Mouse (Mus musculus): ENCODE results near the gene Sub1.

The Sub1 gene

DNA sequence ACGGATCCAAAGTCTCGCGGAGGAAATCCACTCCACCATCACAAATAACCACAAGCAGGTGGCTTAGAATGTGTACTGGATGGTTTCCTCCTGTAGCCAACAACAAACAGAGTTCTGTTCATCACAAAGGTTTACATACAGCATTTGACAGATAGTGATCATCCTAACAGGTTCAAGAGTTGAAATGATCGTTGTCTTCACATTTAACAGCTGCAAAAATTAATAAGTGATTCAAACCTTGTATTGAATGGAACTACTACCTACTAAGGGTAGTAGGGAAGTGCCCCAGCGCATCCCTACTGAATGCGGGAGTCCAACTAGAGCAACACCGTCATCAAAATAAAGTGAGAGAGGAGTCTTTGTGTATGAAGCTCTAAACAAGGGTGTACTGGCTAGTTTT, at the start of gene Sub1:
Gene Sub1, minus strand, starts transcription at position 101 of the 400 bp plus-strand sequence.
- DNase-seq (ENCODE audit: extremely low spot score, low spot score), result no peak

DNA sequence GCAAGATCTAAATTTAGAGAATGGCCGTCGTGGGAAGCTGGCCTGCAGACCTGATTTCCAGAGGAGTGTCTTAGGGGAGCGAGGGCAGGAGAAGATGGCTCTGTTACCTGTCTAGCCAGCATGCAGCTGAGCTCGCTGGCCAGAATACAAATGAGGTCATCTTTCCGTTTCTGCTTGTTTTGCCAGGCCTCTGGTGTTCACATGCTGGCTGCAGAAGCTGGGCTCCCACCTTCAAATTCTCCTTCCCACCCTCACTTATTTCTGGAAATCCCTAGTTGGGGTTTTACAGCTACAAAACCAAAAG, 43.6 kb upstream of the Sub1 start:
- no peak for DNase-seq (ENCODE audit: extremely low spot score, low spot score)

DNA sequence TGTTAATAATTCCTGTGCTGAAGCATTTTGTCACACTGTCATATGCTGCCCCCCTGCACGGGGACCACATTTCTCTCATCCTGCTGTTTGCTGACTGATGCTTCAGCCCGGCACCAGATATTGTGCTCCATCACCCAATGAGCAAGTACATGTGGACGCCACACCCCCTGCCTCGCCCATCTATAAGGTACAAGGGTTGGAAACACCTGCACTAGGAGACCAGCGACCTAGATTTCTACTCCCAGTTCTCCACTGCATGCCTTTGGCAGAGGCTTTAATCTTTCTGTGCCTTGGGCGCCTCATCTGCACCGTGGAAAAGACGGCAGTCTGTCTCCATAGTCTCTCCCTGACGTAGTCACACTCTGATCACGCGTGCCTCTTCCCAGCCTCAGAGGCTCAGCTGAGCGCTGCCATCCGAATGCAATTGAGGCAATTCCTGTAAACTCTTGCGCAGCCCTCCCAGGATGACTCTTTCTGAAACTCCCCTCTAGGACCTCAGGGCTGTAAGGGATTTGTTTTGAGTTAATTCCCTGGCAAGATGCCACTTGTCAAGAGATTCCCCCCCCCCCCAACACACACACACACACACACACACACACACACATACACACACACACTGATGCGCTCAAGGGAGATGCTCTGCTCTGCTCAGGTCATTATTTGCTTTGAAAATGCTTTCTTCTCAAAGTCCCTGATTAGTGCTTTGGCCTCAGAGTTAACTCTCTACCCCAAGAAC, 43.1 kb upstream of the Sub1 start:
- DNase-seq (ENCODE audit: extremely low spot score, low spot score), result no peak

DNA sequence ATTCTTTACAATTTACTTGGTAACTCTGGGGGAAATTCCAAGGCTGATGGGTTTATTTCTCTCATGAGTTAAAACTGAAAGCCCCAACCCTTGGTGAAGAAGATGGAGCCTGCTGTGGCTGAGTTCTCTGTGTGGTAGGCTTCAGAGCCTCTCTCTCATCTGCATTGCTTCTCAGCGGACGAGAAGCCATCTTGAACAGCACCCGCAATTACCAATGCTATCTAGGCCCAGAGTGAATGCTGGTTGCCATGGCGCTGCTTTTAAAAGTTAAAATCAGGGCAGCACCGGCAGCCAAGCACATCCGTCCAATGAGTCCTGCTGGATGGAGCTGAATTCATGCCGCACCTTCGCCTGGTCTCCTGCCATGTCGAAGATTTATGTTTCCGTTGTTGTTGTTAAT, 42.5 kb upstream of the Sub1 start:
- no peak for DNase-seq (ENCODE audit: extremely low spot score, low spot score)

DNA sequence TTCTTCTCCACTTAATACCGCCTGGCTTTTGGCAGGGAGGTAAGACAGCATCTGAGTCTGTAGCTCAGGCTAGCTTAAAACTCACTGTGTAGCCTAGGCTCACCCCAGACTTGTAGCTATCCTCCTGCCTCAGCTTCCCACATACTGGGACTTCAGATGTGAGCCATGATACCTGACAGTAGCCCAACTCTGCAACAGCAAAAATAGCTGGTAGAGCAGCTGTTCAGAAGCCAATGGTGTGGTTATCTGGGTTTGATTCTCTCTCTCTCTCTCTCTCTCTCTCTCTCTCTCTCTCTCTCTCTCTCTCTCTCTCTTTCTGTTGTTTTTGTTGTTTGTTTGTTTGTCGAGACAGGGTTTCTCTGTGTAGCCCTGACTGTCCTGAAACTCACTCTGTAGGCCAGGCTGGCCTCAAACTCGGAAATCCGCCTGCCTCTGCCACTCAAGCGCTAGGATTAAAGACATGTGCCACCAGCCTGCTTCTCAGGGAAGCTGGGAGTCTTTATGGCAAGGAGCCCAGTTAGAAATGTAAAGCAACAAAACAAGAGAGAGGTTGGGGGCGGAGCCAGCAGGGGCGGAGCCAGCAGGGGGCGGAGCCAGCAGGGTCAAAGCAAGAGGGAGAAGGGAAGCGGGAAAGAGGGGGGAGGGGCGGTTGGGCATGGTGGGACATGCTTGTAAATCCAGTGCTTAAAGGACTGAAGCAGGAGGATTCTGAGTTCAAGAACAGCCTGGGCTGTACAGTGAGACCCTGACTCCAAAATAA, 41.3 kb upstream of the Sub1 start:
- DNase-seq (ENCODE audit: extremely low spot score, low spot score), result peak; percentile 18

DNA sequence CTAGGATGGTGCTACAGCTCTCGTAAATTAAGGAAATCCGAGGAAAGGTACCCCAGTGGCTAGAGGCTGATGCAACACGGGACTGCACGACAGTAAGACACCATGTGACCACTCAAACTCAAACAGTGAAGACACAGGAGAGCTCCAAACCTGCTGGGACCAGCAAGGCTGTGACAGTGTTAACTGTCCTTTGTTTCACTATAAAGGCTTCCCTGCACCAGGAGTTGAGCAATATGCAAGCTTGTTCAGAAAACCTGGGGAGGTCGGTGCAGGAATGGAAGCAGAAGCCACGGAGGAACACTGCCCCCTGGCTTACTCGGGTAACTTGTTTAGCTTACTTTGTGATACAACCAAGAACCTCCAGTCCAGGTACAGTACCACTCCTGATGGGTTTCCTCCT, 40.4 kb upstream of the Sub1 start:
- DNase-seq (ENCODE audit: extremely low spot score, low spot score), result no peak

DNA sequence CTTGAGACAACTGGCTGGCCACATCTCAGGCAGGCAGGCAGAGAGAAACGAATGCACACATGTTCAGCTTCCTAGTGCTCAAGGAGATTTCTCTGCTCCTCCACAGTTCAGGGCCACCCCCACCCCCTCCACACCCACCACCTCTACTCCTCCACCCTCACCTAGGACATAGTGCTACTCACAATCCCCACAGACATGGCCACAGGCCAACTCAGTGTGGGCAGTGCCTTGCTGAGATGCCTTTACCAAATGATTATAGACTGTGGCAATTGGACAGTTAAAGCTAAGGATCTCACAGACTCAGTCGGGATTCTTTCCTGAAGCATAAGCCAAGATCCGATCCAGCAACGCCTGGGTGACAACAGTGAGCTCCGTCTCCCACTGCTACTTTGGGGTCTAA, 39.9 kb upstream of the Sub1 start:
- DNase-seq (ENCODE audit: extremely low spot score, low spot score), result no peak

DNA sequence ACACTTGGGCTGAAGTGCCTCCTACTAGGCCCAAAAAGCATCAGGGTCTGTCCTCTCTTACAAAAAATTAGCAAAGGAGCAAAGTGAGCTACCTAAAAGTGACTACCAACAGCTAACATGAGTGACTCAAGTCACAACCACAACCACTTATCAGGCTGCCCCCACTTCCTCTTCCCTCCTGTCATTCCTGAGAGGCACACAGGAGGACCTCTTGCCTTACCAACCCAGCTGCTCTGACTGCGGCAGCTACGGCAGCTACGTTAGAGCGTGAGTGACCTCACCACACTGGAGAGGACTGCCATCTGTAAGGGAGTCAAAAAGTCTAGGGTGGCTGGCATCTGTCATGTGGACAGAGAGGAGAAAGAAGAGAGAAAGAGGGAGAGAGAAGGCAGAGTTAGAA, 37.5 kb upstream of the Sub1 start:
- no peak for DNase-seq (ENCODE audit: extremely low spot score, low spot score)

DNA sequence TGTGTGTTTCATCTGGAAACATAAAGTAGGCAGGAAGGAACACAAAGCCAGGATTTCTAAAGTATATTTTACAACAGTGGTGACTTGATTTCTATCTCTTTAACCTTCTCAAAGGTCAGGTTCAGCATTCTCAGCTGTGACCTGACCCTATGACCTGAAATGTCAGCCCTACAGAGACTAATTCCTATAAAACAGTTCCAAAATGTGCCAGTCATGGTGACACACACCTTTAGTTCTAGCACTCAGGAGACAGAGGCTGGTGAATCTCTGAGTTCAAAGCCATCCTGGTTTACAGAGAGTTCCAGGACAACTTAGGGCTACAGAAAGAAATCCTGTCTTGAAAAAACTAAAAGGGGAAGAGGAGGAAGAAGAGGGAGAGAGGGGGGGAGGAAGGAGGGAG, 36.4 kb upstream of the Sub1 start:
- DNase-seq (ENCODE audit: extremely low spot score, low spot score), result no peak

DNA sequence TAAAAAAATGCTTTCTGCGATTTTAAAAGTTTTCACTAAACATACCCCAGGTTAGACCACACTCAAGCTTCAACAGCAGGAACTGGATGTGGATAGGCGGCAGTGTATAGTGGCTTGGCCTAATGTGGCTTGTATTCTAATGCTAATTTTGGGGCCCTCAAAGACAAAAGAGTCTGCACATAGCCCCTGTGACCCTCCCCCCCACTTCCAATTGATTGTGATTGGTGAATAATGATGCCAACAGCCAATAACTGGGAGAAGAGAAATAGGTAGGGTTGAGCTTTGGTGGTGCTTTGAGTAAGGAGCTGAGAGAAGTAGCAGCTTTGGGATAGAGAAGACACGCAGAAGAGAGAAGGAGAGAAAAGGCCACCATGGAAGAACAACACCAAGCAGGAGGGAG, 35.7 kb upstream of the Sub1 start:
- no peak for DNase-seq (ENCODE audit: extremely low spot score, low spot score)

DNA sequence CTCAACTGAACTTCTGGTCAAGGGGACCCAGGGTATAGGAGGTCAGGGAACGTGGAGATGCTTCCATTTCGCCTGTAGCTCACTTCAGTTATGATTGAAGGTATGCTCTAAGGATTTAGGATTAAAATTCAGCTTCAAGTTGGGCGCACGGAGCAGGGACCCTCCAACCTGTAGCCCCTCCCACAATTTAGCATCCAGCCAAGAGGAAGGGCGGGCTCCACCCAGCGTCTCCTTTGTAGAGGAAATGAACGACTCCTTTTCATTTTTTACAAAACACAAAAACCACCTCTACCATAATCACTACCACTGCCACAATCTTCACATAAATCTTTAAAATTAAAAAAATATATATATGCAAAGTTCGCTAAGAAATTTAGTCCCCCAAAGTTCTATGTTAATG, 35.1 kb upstream of the Sub1 start:
- DNase-seq (ENCODE audit: extremely low spot score, low spot score), result no peak

DNA sequence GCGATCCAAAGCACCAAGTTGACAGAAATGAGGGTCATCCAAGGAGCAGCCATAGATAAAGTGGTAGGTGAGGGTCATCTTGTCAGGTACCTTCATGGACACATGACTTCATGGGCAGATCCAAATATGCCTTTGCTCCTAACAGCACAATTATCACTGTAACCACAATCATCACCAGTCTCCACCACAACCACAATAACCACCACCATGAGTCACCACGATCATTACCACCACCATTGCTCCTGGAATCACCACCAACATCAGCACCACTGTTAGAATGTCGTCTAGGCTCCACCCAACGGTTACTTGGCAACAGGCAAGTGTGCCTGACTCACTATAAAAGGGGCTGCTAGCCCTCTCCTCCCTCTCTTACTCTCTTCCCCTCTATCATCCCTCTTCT, 33.4 kb upstream of the Sub1 start:
- no peak for DNase-seq (ENCODE audit: extremely low spot score, low spot score)

DNA sequence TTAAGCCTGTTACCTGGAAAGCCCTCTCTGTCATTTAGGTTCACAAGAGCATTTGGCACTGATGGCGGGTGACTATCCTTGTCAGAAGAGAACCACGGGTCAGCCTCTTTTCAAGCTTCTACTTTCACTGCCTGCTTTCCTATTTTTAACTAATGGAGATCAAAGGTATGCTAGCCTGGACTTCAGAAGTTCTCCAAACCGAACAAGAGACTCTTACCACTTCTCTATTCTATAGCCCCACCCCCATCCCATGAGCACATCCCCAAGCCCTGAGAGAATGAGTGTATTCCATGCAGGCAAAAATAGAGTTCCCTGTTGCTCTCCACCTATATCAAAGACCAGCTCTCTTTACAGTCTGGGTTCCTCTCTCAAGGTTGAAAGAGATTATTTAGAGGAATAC, 31.0 kb upstream of the Sub1 start:
- no peak for DNase-seq (ENCODE audit: extremely low spot score, low spot score)

DNA sequence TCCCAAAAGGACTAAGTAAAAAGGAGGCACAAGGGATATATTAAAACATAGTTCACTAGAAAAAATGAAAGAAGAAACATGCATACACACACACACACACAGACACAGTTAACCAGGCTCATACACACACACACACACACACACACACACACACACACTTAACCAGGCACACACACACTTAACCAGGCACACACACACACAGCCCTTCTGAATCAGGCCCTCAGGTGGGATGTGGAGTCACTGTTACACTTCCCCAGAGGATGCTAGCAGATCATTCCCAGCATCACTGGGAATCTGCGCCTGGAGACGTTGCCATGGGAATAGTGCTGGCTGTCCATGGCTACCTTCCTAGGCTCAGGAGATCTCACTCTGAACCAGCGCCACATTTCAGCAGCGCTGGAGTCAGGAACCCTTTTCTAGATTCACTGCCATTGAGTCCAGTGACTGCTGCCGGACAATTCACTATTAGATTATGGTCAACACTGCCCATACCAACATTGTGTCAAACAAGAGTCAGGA, 30.2 kb upstream of the Sub1 start:
- no peak for DNase-seq (ENCODE audit: extremely low spot score, low spot score)

DNA sequence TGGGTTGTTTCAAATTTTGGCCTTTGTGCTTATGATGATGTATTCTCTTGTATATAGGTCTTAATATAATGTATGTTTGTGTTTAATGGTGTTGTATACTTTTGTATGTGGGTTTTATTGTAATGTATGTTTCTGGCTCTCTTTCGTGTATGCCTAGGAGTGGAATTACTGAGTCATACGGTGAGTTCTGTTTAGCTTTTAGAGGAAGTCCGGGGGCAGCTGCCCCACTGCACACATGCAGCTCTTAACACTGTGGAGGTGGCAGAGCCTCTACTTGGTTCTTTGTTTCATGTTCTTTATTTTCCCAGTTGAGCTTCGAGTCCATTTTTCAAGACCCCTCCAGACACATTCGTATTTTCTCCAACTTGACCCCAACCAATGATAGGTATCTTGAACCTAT, 29.2 kb upstream of the Sub1 start:
- DNase-seq (ENCODE audit: extremely low spot score, low spot score), result no peak

DNA sequence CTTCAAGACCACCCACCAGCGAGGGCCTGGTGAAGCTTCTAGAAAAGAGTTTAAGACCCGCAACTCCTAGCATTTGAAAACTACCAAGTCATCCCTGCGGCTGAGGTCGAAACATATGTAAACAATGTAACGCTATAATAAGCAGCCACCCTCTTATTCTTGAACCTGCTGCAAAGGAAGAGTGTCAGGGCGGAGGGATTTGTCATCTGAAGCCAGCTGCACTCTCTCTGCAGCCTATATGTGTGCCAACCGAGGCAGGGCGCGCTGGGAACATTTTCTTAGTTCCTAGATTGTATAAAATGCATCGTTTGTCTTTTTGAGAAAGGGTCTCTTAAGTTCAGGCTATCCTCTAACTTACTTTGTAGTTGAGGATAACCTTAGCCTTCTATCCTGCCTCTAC, 28.6 kb upstream of the Sub1 start:
- no peak for DNase-seq (ENCODE audit: extremely low spot score, low spot score)

DNA sequence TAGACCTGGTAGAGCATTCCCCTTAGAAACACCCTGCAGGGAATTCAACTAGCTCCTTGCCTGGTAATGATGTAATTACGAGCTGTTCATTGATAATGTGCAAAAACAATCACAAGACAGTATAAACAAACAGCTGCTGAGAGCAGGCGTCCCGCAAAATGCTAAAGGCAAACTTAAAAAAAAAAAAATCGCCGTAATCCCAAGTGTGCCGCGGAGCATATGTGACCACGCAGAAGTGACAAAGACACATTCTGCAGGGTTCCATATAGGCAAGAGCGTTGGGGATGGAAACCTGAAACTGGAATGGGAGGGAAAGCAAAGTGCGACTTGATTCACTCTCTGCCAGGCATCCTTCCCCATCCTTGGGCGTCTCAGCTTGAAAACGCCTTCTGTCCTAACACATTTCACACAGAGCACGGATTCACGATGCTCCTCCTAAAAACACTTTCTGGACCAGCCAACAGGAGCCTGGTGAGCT, 28.0 kb upstream of the Sub1 start:
- DNase-seq (ENCODE audit: extremely low spot score, low spot score), result no peak

DNA sequence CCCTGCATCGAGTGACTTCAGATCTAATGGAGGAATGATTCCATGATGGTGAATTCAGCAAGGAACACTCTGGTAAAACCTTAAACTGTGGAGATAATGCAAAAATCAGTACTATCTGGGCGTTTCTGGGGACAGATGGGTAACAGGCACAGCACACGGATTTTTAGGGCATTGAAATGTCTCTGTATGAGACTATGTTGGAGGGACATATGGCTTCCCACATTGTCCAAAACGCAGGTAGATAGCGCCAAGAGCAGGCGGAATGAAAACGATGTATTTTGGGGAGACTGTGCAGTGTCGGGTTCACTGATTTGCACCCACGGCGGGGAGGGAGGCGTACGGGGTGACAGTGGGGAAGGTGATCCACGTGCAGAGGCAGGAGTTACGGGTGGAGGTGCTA, 22.7 kb upstream of the Sub1 start:
- DNase-seq (ENCODE audit: extremely low spot score, low spot score), result no peak

DNA sequence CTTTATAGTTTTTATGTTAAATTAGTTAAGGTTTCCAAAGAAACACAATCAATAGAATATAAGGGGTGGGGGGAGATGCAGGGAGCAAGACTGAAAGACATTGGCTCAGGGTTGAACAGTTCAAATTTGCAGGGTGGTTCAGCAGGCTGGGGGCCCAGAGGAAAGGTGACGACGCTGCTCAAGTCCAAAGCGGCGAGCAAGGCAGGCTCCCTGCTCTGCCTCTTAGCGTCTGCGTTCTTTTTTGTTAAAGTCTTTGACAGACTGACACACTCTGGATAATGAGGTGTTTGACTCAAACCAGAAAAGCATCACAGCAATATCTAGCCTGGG, 21.6 kb upstream of the Sub1 start:
- no peak for DNase-seq (ENCODE audit: extremely low spot score, low spot score)

DNA sequence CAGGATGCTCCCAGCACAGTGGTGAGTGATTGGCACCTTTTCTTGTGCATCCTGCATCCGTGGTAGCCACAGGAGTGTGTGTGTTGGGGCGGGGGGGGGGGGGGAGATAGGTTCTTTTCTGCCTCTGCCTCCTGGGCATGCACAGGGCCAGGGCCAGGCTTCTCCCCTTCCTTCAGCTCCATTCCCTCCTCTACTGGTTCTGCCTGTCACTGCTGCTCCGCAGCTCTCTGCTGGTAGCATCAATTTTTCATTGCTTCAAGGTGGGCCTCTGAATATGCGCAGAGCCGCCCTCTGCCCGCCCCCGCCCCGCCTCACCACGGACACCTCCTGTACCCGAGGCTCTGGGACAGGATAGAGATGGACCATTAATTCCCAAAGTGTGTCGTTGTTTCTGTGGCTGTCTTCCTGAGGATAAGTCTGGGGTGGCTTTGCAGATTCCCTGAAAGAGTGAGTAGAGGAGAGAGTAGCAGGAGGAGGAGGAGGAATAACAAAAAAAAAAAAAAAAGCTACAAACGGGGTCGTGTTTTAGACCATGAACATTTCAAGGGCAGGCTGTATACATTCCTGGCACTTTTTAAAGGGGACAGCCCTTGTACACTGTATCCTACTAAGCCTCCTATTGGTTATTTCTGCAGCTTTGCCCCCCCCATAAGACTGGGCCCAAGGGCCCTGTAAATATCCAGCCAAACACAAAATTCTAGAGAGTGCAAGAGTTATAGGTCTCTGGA, 21.1 kb upstream of the Sub1 start:
- no peak for DNase-seq (ENCODE audit: extremely low spot score, low spot score)

DNA sequence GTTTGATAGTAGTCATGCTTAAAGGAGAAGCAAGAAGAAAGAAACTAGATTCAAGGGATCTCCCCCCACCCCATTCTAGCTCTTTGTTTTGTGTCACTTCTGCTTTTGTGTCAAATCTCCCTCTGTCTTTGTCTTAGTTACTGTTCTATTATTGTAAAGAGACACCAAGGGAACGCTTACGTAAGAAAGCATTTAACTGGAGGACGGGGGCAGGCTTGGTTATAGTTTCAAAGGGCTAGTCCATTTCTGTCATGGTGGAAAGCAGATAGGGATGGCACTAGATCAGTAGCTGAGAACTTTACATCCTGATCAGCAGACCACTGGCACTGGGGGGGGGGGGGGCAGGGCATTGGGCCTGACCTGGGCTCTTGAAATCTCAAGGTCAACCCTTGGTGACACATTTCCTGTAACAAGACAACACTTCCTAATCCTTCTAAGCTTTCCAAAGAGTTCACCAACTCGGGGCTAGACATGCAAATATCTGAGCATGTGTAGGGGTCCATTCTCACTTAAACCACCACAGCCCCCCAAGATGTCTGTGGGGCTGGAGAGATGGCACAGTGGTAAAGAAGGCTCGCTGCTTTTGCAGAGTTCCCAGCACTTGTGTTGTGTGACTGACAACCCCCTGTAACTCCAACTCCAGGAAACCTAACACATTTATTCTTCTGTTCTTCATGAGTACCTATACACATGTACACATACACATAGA, 17.6 kb upstream of the Sub1 start:
- DNase-seq (ENCODE audit: extremely low spot score, low spot score), result no peak

All from neural tube, embryonic 10.5 days (tissue).